In the genomic region with DNA sequence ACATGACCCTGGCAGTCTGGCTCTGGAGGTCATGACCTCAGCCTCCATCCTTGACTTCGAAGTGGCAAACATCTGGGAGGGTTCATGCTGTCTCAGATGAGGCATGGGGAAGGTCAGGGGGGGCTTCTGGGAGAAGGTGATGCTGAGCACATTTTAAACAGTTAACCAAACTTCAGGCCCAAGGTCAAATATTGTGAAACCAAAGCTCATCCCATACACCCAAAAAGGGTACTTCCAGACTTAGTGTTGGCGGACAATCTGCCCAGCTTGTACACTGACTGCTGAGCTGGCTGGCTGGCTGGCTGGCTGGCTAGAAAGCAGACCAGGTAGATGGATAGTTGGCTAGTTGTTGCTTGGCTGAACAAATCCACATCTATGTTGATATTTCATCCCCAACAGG, we compare ENCODE assay signal across 17 mouse cellular contexts.
"Had no signal": no experiment of that assay in that cellular context is flagged by ENCODE, and none has a peak within 500 bp of the region (broad histone marks: within the 10 kb centered on the region; RNA-seq: fewer than 3 reads in every experiment).

No protein-coding gene starts in this region.

- H3K27me3 ChIP-seq: neural tube, embryonic 12.5 days; neural tube, embryonic 13.5 days; neural tube, embryonic 15.5 days; stomach, embryonic 15.5 days had no signal

- H3K4me1 ChIP-seq: neural tube, embryonic 12.5 days; neural tube, embryonic 13.5 days; stomach, embryonic 15.5 days had no signal

- DNase-seq: retina, postnatal 1 day; right cerebral cortex, adult 18-20 months; right cerebral cortex, postnatal 14 days; right cerebral cortex, postnatal 25 days; right cerebral cortex, postnatal 4 days; spleen, adult 18-20 months; thymus, adult 18-20 months; thymus, adult 2 months; thymus, postnatal 14 days; thymus, postnatal 25 days; thymus, postnatal 36 days; thymus, postnatal 4 days had no signal

- H3K27ac ChIP-seq: neural tube, embryonic 12.5 days; neural tube, embryonic 13.5 days; neural tube, embryonic 15.5 days; stomach, embryonic 15.5 days; stomach, postnatal 0 days had no signal

- H3K4me3 ChIP-seq: neural tube, embryonic 12.5 days; neural tube, embryonic 13.5 days; neural tube, embryonic 15.5 days; stomach, embryonic 15.5 days had no signal

- H3K9ac ChIP-seq: neural tube, embryonic 12.5 days; neural tube, embryonic 13.5 days; neural tube, embryonic 15.5 days; stomach, embryonic 15.5 days had no signal

- H3K36me3 ChIP-seq: neural tube, embryonic 12.5 days; neural tube, embryonic 13.5 days; neural tube, embryonic 15.5 days; stomach, embryonic 15.5 days had no signal

- H3K4me2 ChIP-seq: neural tube, embryonic 12.5 days; neural tube, embryonic 13.5 days; neural tube, embryonic 15.5 days; stomach, embryonic 15.5 days had no signal

- H3K9me3 ChIP-seq: neural tube, embryonic 12.5 days; neural tube, embryonic 13.5 days; neural tube, embryonic 15.5 days; stomach, embryonic 15.5 days had no signal
